Mouse (Mus musculus) liver, embryonic 13.5 days (tissue): ENCODE results near the gene Aff3. TPM values are rescaled to one million over a fixed set of nuclear protein-coding genes. Genes with fewer than 3 reads are reported as not detected.

Experiments
- ATAC-seq: fragments of 200-750 bp; cut with Nextera tagmentation; 2 replicates; pipeline ENCODE4 v1.8.0; 2017; ENCODE audit warnings: low read depth, mild to moderate bottlenecking, moderate number of reproducible peaks, moderate library complexity
- DNase-seq: peaks from one replicate; pipeline ENCODE4 v3.0.0; 2022
- H3K27ac ChIP-seq: fragments of 300-500 bp; sonication (generic); 2 replicates; pipeline ENCODE4 v1.5.1; 2015; ENCODE audit warnings: moderate library complexity, mild to moderate bottlenecking, inconsistent platforms
- H3K27me3 ChIP-seq: fragments of 300-500 bp; sonication (generic); 2 replicates; pipeline ENCODE4 v1.6.1; 2015; ENCODE audit warnings: mild to moderate bottlenecking, inconsistent platforms
- H3K36me3 ChIP-seq: fragments of 300-500 bp; sonication (generic); 2 replicates; pipeline ENCODE4 v1.6.1; 2015; ENCODE audit warnings: mild to moderate bottlenecking, inconsistent platforms
- H3K4me1 ChIP-seq: fragments of 300-500 bp; sonication (generic); replicated peaks from 2 replicates; pipeline ENCODE4 v1.6.1; 2015; ENCODE audit warnings: inconsistent platforms
- H3K4me2 ChIP-seq: fragments of 300-500 bp; sonication (generic); 2 replicates; pipeline ENCODE4 v1.6.1; 2015; ENCODE audit warnings: inconsistent platforms, mild to moderate bottlenecking, moderate library complexity
- H3K4me3 ChIP-seq: fragments of 300-500 bp; sonication (generic); replicated peaks from 2 replicates; pipeline ENCODE4 v1.5.1; 2015; ENCODE audit warnings: mild to moderate bottlenecking, inconsistent platforms
- H3K9ac ChIP-seq: fragments of 300-500 bp; sonication (generic); 2 replicates; pipeline ENCODE4 v1.6.1; 2015; ENCODE audit warnings: mild to moderate bottlenecking, inconsistent platforms
- H3K9me3 ChIP-seq: fragments of 300-500 bp; sonication (generic); replicated peaks from 2 replicates; pipeline ENCODE4 v1.6.1; 2016; ENCODE audit warnings: inconsistent platforms
- WGBS: fragments of 180-500 bp; shearing (Covaris S2); methylation state at CpG from one replicate; pipeline ENCODE4 v1.1.7; 2015; ENCODE audit not compliant: insufficient replicate concordance; 5-methylcytosine and 5-hydroxymethylcytosine counted together
- polyA plus RNA-seq: library from polyadenylated mRNA; unstranded; fragments of >200 nt; fragmentation: Nextera tagmentation; extraction: Ambion mirVana; gene quantifications from 2 replicates; pipeline ENCODE4 v1.2.1, GENCODE M21; 2015

Gene Aff3
- polyA plus RNA-seq, 1 experiment from 2014 or later: 0.44 TPM

GRCm38 (mm10) chr1:38478246-38478743 lies 186.5 kb downstream of the Aff3 start:
- peak overlapping the region; percentile 5; the same call in 1 of the 2 replicates for H3K4me2 ChIP-seq
- H3K4me3 ChIP-seq: no peak overlapping the region
- no peaks in the 10 kb centered on the region for H3K9me3 ChIP-seq
- H3K27ac ChIP-seq: no peak overlapping the region
- H3K36me3 ChIP-seq: no peaks in the 10 kb centered on the region
- 12% methylated on average over 9 of the region's 9 CpGs for WGBS
- ATAC-seq (peak; percentile 75), DNase-seq (no peak)
- H3K9ac ChIP-seq: no peak overlapping the region
- peaks cover 3% of the 10 kb centered on the region; the same call in 1 of the 2 replicates for H3K27me3 ChIP-seq
- peaks cover 25% of the 10 kb centered on the region for H3K4me1 ChIP-seq

- DNase-seq (no peak), ATAC-seq (no peak)
- Histone ChIP-seq H3K27me3 (no peaks in the 10 kb centered on the region), H3K9ac (no peak overlapping the region), H3K4me3 (no peak overlapping the region), H3K9me3 (no peaks in the 10 kb centered on the region), H3K4me1 (peaks cover 18% of the 10 kb centered on the region), H3K36me3 (no peaks in the 10 kb centered on the region), H3K4me2 (no peak overlapping the region), H3K27ac (no peak overlapping the region)
- 51% methylated on average over 11 of the region's 11 CpGs for WGBS
Measured at GRCm38 (mm10) chr1:38470817-38471216, 193.9 kb downstream of the Aff3 start.

- 59% methylated on average over 5 of the region's 5 CpGs for WGBS
- ATAC-seq (no peak), DNase-seq (no peak)
- Histone ChIP-seq H3K27ac (no peak overlapping the region), H3K4me1 (peaks cover 13% of the 10 kb centered on the region), H3K4me3 (no peak overlapping the region), H3K9me3 (no peaks in the 10 kb centered on the region), H3K27me3 (no peaks in the 10 kb centered on the region), H3K36me3 (no peaks in the 10 kb centered on the region), H3K9ac (no peak overlapping the region), H3K4me2 (no peak overlapping the region)
Measured at GRCm38 (mm10) chr1:38470166-38470565, 194.6 kb downstream of the Aff3 start.

GRCm38 (mm10) chr1:38467305-38468083 lies 197.3 kb downstream of the Aff3 start:
- Histone ChIP-seq H3K4me1 (peaks cover 13% of the 10 kb centered on the region), H3K4me3 (no peak overlapping the region), H3K9me3 (no peaks in the 10 kb centered on the region), H3K9ac (no peak overlapping the region), H3K27ac (no peak overlapping the region), H3K36me3 (no peaks in the 10 kb centered on the region), H3K27me3 (no peaks in the 10 kb centered on the region), H3K4me2 (no peak overlapping the region)
- 55% methylated on average over 7 of the region's 7 CpGs for WGBS
- no peak; the same call in 1 of the 2 replicates for ATAC-seq
- DNase-seq: no peak

GRCm38 (mm10) chr1:38456719-38457269 lies 208.0 kb downstream of the Aff3 start:
- 50% methylated on average over 7 of the region's 7 CpGs for WGBS
- H3K27me3 ChIP-seq: peaks cover 5% of the 10 kb centered on the region; the same call in 1 of the 2 replicates
- no peak for DNase-seq
- no peak overlapping the region for H3K9ac ChIP-seq
- H3K9me3 ChIP-seq: no peaks in the 10 kb centered on the region
- no peak for ATAC-seq
- H3K4me1 ChIP-seq: peaks cover 13% of the 10 kb centered on the region
- H3K36me3 ChIP-seq: no peaks in the 10 kb centered on the region
- H3K4me3 ChIP-seq: no peak overlapping the region
- no peak overlapping the region for H3K27ac ChIP-seq
- no peak overlapping the region for H3K4me2 ChIP-seq

GRCm38 (mm10) chr1:38454921-38455320 lies 209.8 kb downstream of the Aff3 start:
- Histone ChIP-seq H3K9me3 (no peaks in the 10 kb centered on the region), H3K9ac (no peak overlapping the region), H3K4me2 (no peak overlapping the region), H3K27me3 (peaks cover 12% of the 10 kb centered on the region), H3K36me3 (no peaks in the 10 kb centered on the region), H3K27ac (no peak overlapping the region), H3K4me1 (peaks cover 19% of the 10 kb centered on the region), H3K4me3 (no peak overlapping the region)
- ATAC-seq (no peak), DNase-seq (no peak)
- WGBS: 45% methylated on average over 8 of the region's 8 CpGs

GRCm38 (mm10) chr1:38451367-38451766 lies 213.4 kb downstream of the Aff3 start:
- Histone ChIP-seq H3K36me3 (no peaks in the 10 kb centered on the region), H3K4me3 (no peak overlapping the region), H3K27me3 (peaks cover 10% of the 10 kb centered on the region), H3K4me2 (no peak overlapping the region), H3K9ac (no peak overlapping the region), H3K9me3 (no peaks in the 10 kb centered on the region), H3K4me1 (peaks cover 48% of the 10 kb centered on the region), H3K27ac (no peak overlapping the region)
- ATAC-seq (no peak), DNase-seq (no peak)
- WGBS: 82% methylated on average over 6 of the region's 6 CpGs

- Histone ChIP-seq H3K4me1 (peaks cover 54% of the 10 kb centered on the region), H3K4me3 (no peak overlapping the region), H3K9ac (no peak overlapping the region), H3K27ac (peak overlapping the region; percentile 26; the same call in 1 of the 2 replicates), H3K4me2 (no peak overlapping the region), H3K27me3 (peaks cover 10% of the 10 kb centered on the region), H3K9me3 (no peaks in the 10 kb centered on the region), H3K36me3 (no peaks in the 10 kb centered on the region)
- WGBS: 86% methylated on average over 12 of the region's 12 CpGs
- DNase-seq: no peak
- ATAC-seq: no peak
Measured at GRCm38 (mm10) chr1:38450677-38451076, 214.1 kb downstream of the Aff3 start.

GRCm38 (mm10) chr1:38449816-38450478 lies 214.8 kb downstream of the Aff3 start:
- H3K4me2 ChIP-seq: no peak overlapping the region
- no peak for ATAC-seq
- no peak overlapping the region for H3K4me3 ChIP-seq
- no peak overlapping the region for H3K9ac ChIP-seq
- H3K27ac ChIP-seq: peak overlapping the region; percentile 26; the same call in 1 of the 2 replicates
- no peaks in the 10 kb centered on the region for H3K36me3 ChIP-seq
- WGBS: 71% methylated on average over 7 of the region's 7 CpGs
- peaks cover 6% of the 10 kb centered on the region; the same call in 1 of the 2 replicates for H3K27me3 ChIP-seq
- H3K9me3 ChIP-seq: no peaks in the 10 kb centered on the region
- peaks cover 54% of the 10 kb centered on the region for H3K4me1 ChIP-seq
- no peak for DNase-seq

- H3K36me3 ChIP-seq: no peaks in the 10 kb centered on the region
- H3K4me1 ChIP-seq: peaks cover 53% of the 10 kb centered on the region
- H3K4me2 ChIP-seq: no peak overlapping the region
- H3K9ac ChIP-seq: peak overlapping the region; percentile 72; the same call in 1 of the 2 replicates
- DNase-seq (no peak), ATAC-seq (no peak)
- peaks cover 6% of the 10 kb centered on the region; the same call in 1 of the 2 replicates for H3K27me3 ChIP-seq
- peak overlapping the region; percentile 93 for H3K27ac ChIP-seq
- no peak overlapping the region for H3K4me3 ChIP-seq
- no peaks in the 10 kb centered on the region for H3K9me3 ChIP-seq
- WGBS: 58% methylated on average over 3 of the region's 3 CpGs
Measured at GRCm38 (mm10) chr1:38448854-38449253, 215.9 kb downstream of the Aff3 start.

GRCm38 (mm10) chr1:38447581-38447980 lies 217.2 kb downstream of the Aff3 start:
- Histone ChIP-seq H3K4me1 (peaks cover 65% of the 10 kb centered on the region), H3K27ac (peak overlapping the region; percentile 93), H3K9ac (peak overlapping the region; percentile 72)

More at GRCm38 (mm10) chr1:38447581-38447980, 217.2 kb downstream of the Aff3 start:
- Histone ChIP-seq H3K9me3 (no peaks in the 10 kb centered on the region), H3K27me3 (peaks cover 6% of the 10 kb centered on the region; the same call in 1 of the 2 replicates), H3K4me3 (peak overlapping the region; percentile 38), H3K36me3 (no peaks in the 10 kb centered on the region), H3K4me2 (peak overlapping the region; percentile 71)
- DNase-seq: peak; percentile 73
- ATAC-seq: peak; percentile 97
- 20% methylated on average over 2 of the region's 2 CpGs for WGBS
